Mouse (Mus musculus): ENCODE data around the gene Asb2. TPM values are rescaled to one million over a fixed set of nuclear protein-coding genes. Genes with fewer than 3 reads are reported as not detected.

The Asb2 gene
- total RNA-seq (2021), result 100 to 1,000 TPM; 113 to 172 TPM
- long read RNA-seq, experiment 1, transcript Asb2-204 (8 exons, 2,283 nt), result minor isoform, 5 of 470 reads
- long read RNA-seq, experiment 1, transcript Asb2-201 (10 exons, 2,690 nt), result major isoform, 378 of 470 reads
- long read RNA-seq, experiment 1, partial matches to known transcripts, result 54 of 470 reads
- long read RNA-seq, experiment 1, other reads (novel, unspliced or antisense), result 30 of 470 reads
- long read RNA-seq, experiment 2, transcript Asb2-201 (10 exons, 2,690 nt), result major isoform, 458 of 550 reads
- long read RNA-seq, experiment 2, partial matches to known transcripts, result 42 of 550 reads
- long read RNA-seq, experiment 2, other reads (novel, unspliced or antisense), result 43 of 550 reads

GRCm38 (mm10) chr12:103355746-103356414 is at the start of gene Asb2:
Gene Asb2 (minus strand): TSS chr12:103356001.
- peak; percentile 65 for DNase-seq
- intact Hi-C loops (cut with DNase I; ENCODE audit: low total_unique reads), result no loop called here

GRCm38 (mm10) chr12:103404131-103404530 is 48.3 kb upstream of the Asb2 start:
- no peak for DNase-seq
- intact Hi-C loops (cut with DNase I; ENCODE audit: low total_unique reads), result no loop called here

DNA sequence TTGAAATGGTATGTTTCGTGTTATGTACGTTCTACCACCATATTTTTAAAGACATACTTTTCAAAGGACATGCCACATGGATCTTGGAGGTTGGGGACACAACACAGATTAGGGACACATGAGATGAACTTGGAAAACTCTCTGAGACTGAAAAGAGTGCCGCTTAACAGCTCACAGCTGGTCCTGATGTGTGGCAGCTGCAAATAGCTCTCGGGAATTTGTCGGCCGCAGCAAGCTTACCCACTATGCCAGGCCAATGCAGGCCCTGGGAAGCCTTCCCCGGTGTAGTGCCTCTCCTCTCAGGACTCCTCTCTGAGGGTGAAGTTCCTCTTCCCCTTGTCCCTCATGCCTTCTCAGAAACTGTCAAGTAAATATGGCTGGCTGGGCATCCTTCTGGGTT is 41.0 kb upstream of the Asb2 start:
- intact Hi-C loops (cut with DNase I; ENCODE audit: low total_unique reads), result no loop called here
- no peak for DNase-seq

DNA sequence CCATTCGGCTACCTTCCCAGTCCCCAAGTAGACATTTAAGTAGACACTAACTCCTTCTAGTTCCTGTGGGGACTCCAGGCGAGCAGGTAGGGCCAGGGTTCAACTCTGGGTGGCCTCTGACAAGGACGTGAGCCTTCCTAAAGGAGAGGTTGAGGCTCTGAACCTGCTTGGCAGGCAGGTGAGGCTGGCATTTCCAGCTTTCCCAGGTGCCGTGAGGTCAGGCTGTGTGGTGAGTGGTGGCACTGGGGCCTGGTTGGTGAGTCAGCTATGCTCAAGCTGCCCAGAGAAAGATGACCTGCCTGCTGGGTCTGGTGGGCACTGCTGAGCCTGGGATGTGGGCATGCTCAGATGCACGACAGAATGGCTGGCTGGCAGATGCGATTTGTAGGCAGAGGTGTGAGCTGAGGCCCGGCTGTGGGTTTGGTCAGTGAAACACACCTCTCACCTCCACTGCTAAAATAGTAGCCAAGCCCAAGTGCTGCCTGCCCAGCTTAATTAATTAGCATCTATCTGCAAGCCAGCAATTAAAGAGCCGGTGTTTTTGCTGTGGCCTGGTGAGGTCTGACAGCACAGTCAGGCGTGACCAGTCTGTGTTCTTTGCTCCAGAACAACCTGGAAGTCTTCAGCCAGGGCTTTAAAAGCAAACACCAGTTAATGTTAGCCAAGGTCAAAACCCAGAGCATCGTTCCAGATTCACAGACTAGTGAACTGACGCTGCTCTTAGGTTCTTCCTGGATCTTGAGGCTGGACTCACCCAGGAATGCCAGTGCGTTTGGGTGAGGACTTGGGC is 39.9 kb upstream of the Asb2 start:
- intact Hi-C loops (cut with DNase I; ENCODE audit: low total_unique reads), result no loop called here
- no peak for DNase-seq

- no peak for DNase-seq
- intact Hi-C loops (cut with DNase I; ENCODE audit: low total_unique reads), result no loop called here
These were observed 37.7 kb upstream of the Asb2 start for GRCm38 (mm10) chr12:103393528-103393927.

GRCm38 (mm10) chr12:103391098-103391497 is 35.3 kb upstream of the Asb2 start:
- intact Hi-C loops (cut with DNase I; ENCODE audit: low total_unique reads), result no loop called here
- no peak for DNase-seq

DNA sequence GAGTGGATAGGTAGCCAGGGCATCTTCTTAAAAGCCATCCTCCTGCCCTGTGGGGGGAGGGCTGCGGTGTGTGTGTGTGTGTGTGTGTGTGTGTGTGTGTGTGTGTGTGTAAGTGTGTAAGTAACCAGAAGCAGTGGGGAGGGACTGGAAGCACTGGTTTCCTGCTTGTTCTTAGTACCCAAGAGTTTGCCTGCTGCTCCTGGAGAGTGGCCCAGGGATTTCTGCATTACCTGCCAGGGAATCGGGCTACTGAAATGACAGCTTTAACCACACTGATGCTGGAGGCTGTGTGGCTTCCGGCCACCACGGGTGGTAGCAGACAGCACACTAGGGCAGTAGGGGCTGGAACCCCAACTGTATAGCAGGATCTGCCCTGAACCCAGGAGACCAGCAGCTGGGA is 34.2 kb upstream of the Asb2 start:
- intact Hi-C loops (cut with DNase I; ENCODE audit: low total_unique reads), result no loop called here
- DNase-seq, result no peak

DNA sequence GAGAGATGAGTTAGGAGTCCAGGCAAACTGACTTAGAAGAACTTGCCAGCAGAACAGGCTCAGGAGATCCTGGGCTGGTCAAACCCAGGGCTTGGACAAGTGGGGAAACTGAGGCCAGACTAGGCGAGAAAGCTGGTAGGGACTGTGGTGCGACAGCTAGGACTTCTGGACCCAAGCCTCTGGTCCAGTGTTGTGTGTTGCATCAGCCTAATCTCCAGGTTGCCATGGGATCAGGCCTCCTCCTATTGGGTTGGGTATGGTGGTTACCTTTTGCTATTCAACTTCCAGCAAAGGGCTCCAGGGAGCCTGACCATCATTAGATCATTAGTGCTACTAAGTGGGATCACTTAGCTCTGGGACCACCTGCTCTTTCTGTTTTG is 33.5 kb upstream of the Asb2 start:
- DNase-seq, result no peak
- intact Hi-C loops (cut with DNase I; ENCODE audit: low total_unique reads), result no loop called here

GRCm38 (mm10) chr12:103388505-103389347 is 32.9 kb upstream of the Asb2 start, which contains the start of gene Otub2:
Gene Otub2 (plus strand): TSS chr12:103388682.
- intact Hi-C loops (cut with DNase I; ENCODE audit: low total_unique reads), result no loop called here
- peak; percentile 96 for DNase-seq

GRCm38 (mm10) chr12:103380226-103380625 is 24.4 kb upstream of the Asb2 start:
- DNase-seq, result no peak
- intact Hi-C loops (cut with DNase I; ENCODE audit: low total_unique reads), result no loop called here

DNA sequence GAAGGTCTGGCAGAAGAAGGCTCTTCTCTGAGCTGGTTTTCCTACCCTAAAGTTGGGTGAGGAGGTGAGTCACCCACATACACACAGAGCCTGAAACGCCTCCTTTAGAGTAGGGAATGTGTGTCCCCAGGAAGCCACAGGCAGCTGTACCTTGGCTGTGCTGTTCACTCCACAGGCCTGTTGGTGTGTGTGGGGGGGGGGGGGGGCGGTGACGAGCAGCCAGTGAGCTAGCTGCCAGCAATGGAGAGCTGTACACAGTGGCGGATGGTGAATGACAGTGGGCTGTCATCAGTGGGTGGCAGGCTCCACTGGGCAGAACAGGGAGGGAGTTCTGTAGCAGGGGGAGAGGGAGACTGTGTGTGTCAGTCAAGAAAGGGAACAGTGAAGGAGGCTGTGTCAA is 21.0 kb upstream of the Asb2 start:
- DNase-seq, result no peak
- intact Hi-C loops (cut with DNase I; ENCODE audit: low total_unique reads), result no loop called here

GRCm38 (mm10) chr12:103376124-103376523 is 20.3 kb upstream of the Asb2 start:
- intact Hi-C loops (cut with DNase I; ENCODE audit: low total_unique reads), result no loop called here
- no peak for DNase-seq

DNA sequence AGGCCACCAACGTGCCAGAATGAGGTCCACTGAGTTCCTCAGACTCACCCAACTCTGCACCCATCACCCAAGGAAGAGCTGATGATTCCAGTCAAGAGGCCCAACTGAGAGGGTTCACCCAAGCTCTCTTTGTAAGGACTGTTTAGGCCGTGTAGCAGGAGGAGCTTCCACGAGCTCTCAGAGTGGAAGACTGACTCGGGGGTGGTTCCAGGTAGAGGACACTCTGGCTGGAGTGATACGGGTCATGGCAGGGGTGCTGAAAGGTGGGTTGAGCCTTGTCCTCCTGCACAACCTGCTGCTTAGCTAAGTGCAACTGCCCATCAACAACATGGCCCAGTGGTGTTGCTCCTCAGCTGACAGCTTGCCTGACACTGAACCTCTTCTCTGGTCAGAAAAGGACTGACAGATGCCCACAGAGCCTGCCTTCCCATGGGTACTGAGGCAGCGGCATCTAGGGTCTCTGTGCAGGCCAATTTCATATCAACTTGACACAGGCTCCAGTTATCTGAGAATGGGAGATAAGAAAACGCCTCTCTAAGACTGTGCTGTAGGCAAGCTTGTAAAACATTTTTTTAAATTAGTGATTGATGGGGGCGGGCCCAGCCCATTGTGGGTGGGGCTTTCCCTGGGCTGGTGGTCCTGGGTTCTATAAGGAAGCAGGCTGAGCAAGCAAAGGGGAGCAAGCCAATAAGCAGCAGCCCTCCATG is 17.9 kb upstream of the Asb2 start:
- no peak for DNase-seq

GRCm38 (mm10) chr12:103371711-103372110 is 15.9 kb upstream of the Asb2 start:
- intact Hi-C loops (cut with DNase I; ENCODE audit: low total_unique reads), result no loop called here
- peak; percentile 54 for DNase-seq

More for the DNA sequence above, 17.9 kb upstream of the Asb2 start:
- intact Hi-C loops (cut with DNase I; ENCODE audit: low total_unique reads), result no loop called here

DNA sequence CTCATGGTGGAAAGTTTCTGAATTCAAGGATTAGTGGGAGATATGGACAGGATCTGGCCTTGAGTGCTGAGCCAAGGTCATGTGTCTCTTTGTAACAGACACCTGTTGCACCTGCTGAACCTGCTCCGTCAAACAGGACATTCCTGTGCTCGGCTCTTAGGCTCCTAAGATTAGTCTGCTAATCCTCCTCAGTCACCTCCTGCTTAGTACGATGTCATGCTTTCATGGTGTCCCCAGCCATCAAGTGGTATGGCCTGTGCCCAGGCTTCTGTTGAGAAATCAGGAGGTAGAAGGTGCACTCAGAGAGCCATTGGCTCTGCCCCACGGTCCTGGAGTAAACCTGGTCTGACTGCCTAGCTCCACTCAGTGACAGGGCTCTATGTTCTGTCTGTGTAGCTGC is 15.1 kb upstream of the Asb2 start:
- DNase-seq, result no peak
- intact Hi-C loops (cut with DNase I; ENCODE audit: low total_unique reads), result no loop called here

GRCm38 (mm10) chr12:103368777-103369176 is 13.0 kb upstream of the Asb2 start:
- DNase-seq, result no peak
- intact Hi-C loops (cut with DNase I; ENCODE audit: low total_unique reads), result loop anchor here (5.0 kb wide), 1 partner anchor 41 kb away; no protein-coding TSS in a partner anchor

DNA sequence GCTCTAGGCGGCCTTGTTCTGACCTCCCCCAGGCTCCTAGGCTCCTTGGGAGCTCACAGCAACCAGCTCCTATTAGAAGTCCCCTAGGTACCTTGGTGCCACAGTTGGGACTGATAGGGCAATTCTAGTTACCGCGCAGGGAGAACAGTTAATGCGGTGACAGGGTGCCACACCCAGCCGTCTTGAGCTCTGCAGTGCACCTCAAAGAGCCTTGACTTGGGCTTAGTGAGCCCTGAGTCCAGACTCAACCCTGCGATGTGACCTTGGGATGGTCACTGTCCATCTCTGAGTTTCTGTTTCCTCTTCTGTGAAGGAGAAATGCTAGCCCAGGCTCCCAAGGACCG is 12.5 kb upstream of the Asb2 start:
- intact Hi-C loops (cut with DNase I; ENCODE audit: low total_unique reads), result loop anchor here (5.0 kb wide), 1 partner anchor 41 kb away; no protein-coding TSS in a partner anchor
- no peak for DNase-seq

- peak; percentile 78 for DNase-seq
- intact Hi-C loops (cut with DNase I; ENCODE audit: low total_unique reads), result loop anchor here (5.0 kb wide), 1 partner anchor 40 kb away; no protein-coding TSS in a partner anchor
These were observed 12.0 kb upstream of the Asb2 start for GRCm38 (mm10) chr12:103367620-103368325.
